Mouse (Mus musculus) left cerebral cortex, adult 2 months (tissue): ENCODE results near the gene Nol9. TPM values are rescaled to one million over a fixed set of nuclear protein-coding genes. Genes with fewer than 3 reads are reported as not detected.
A peak's percentile ranks its signal among the peaks of the same experiment; 100 is the strongest.

ENCODE experiments used
- DNase-seq, 2 experiments: peaks; one replicate each; pipeline ENCODE4 v3.0.0; 2021 to 2022; ENCODE audit warnings: low spot score in 2 of 2, mixed read lengths in 1 of 2; ENCODE audit errors: extremely low spot score in 1 of 2
- H3K27ac ChIP-seq: fragments of 200-600 bp; 2 replicates; pipeline ENCODE4 v1.8.1; 2022
- H3K4me3 ChIP-seq: fragments of 200-600 bp; 2 replicates; pipeline ENCODE4 v1.8.1; 2022
- CTCF ChIP-seq: fragments of 200-600 bp; IDR thresholded peaks from 2 replicates; pipeline ENCODE4 v1.8.1; 2022; ENCODE audit warnings: antibody characterized with exemption, mild to moderate bottlenecking, moderate library complexity
- intact Hi-C: fragments of 180-260 bp; cut with DNase I; formaldehyde crosslinking; loops from one replicate; pipeline ENCODE4 v1.15.1; 2025
- total RNA-seq, 2 experiments: library from RNA; stranded (reverse); gene quantifications; 2 replicates each; pipeline ENCODE4 v1.2.3; 2021

Nol9 gene
- total RNA-seq, 2 experiments from 2014 or later = 18.2 to 19.2 TPM

DNA sequence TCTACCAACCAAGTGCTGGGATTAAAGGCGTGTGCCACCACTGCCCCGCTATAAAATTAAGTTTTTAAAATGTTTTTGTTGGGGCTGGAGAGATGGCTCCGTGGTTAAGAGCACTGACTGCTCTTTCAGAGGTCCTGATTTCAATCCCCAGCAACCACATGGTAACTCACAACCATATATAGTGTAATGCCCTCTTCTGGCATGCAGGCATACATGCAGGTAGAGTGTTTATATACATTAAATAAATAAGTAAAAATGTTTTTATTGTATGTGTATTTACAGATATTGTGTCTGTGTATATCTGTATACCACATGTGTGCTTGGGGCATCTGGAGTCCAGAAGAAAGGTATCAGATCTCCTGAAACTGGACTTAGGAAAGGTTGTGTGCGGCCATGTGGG lies 37.8 kb upstream of the Nol9 start:
- intact Hi-C loops = no loop called here
- H3K4me3 ChIP-seq = no peak overlapping the region
- DNase-seq = no peak
- no peak; the same call in none of the 2 replicates for TF ChIP-seq CTCF
- H3K27ac ChIP-seq = no peak overlapping the region

DNA sequence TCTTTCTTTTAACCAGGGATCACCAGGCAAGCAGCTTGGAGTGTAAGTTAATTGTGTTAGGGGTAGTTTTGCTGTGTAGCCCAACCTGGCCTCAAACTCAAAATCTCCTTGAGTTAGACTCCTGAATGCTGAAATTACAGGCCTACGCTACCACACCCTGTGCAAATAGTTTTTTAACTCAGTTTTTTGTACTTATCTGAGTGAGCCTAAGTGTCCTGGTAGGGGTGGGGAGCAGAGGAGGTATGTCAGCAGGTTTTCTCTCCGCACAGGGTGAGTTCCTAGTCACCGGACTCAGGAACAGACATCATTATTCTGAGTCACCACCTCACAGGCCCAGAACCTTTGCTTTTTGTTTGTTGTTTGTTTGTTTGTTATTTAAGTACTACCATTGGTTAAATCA lies 37.1 kb upstream of the Nol9 start:
- no peak overlapping the region for H3K27ac ChIP-seq
- intact Hi-C loops = no loop called here
- H3K4me3 ChIP-seq = no peak overlapping the region
- no peak for TF ChIP-seq CTCF
- no peak for DNase-seq

DNA sequence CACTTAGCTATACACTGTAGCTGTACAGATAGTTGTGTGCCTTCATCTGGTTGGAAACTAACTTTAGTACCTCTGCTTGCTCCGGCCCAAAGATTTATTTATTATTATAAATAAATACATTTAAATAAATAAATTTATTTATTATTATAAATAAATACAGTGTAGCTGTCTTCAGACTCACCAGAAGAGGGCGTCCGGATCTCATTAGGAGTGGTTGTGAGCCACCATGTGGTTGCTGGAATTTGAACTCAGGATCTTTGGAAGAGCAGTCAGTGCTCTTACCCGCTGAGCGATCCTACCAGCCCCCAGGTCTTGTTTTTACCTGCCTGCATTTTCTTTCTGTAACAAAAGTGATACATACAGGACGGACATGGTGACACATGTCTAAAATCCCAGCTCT lies 33.0 kb upstream of the Nol9 start:
- Histone ChIP-seq H3K27ac (no peak overlapping the region), H3K4me3 (no peak overlapping the region)
- TF ChIP-seq CTCF = peak; percentile 42
- intact Hi-C loops = no loop called here
- DNase-seq = no peak

DNA sequence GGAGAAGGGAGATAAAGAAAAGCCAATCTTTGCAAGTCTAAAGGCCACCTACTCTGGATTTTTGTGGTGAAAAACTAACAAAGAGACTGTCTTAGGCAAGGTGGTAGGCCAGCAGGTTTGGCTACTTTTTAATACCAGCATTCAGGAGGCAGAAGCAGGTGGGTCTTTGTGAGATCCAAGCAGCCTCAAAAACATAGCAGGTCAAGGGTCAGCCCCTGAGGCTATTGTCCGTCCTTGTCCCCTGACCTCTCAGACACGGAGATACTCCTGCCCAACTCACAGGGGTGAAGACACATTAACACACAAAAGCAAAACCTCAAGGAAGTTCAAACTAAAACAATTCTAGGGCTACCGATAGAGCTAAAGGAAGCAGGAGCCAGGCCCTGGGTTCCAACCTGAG lies 32.3 kb upstream of the Nol9 start:
- no peak overlapping the region for H3K4me3 ChIP-seq
- TF ChIP-seq CTCF = no peak
- H3K27ac ChIP-seq = peak overlapping the region; percentile 96
- intact Hi-C loops = no loop called here
- no peak for DNase-seq

DNA sequence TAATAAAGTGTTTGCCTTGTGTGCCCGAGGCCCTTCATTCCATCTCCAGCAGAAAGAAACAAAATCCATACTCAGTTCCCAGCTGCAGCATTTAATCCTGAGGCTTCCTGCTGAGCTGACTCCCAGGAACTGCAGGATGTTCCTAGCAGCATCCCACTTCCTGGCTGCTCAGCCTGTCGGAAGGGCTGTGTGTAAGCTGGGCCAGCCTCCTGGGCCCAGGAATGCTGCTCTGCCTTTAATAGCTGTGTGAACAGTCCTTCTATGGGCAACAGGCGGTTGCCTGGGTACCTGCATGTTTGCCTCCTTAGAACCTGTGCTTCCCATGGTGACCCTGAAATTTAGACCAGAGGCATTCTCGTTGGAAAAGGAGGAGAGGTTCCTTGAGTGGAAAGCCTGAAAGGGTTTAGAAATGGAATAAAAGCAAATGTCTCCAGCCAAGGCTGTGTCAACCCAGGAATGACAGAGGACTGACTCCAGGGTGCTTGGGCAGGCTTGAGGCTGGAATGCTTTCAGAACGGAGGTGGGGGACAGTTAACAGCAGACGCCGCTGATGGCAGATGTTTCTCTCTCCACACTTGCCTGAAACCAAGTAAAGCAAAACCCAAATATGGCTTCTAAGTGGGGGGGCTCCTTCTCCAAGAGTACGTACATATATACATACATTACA lies 31.5 kb upstream of the Nol9 start:
- DNase-seq = no peak
- Histone ChIP-seq H3K4me3 (peak overlapping the region; percentile 78), H3K27ac (peak overlapping the region; percentile 96)
- intact Hi-C loops = no loop called here
- no peak for TF ChIP-seq CTCF

DNA sequence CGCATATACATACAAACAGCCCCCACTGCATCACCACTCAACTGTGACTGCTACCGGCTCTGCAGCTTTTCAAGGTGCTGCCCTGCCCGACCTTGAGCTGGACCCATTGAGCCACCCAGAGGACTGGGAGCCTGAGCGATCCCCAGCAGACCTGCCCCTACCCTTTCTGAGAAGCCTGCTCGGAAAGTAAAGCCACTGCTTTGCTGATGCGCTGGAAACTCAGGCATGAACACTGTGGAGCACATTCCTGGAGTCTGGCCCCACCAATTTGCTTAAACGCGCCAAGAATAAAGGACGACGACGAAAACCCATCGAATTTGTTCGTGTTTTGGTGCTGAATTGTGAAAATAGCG lies 31.0 kb upstream of the Nol9 start:
- Histone ChIP-seq H3K27ac (peak overlapping the region; percentile 96), H3K4me3 (peak overlapping the region; percentile 78)
- intact Hi-C loops = no loop called here
- DNase-seq = no peak
- no peak for TF ChIP-seq CTCF

DNA sequence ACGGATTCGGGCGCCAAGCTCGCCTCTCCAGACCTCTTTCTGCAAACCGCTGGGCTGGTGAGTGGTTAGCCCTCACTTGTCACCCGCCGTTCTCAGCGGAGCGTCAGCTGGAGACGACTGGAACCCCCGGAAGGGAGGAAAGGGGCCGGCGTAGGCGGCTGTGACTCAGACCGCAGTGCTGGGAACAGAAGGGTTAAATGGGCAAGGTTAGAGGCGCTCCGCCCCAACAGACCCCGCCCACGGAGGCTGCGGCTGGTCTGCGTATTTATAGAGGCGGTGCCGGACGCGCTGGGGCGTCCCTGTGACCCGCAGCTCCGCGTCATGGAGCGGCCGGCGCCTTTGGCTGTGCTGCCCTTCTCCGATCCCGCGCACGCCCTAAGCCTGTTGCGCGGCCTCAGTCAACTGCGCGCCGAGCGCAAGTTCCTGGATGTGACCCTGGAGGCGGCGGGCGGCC lies 30.5 kb upstream of the Nol9 start, which contains the start of gene Klhl21:
Gene Klhl21 (plus strand): TSS at position 182 of the 454 bp plus-strand sequence.
- peak within 1 kb of the TSS; percentile 78 for H3K4me3 ChIP-seq
- TF ChIP-seq CTCF = no peak
- H3K27ac ChIP-seq = peak within 1 kb of the TSS; percentile 96
- intact Hi-C loops = loop anchor here (1.0 kb wide), 2 partner anchors 12 to 80 kb away; partner anchors contain the start of gene Phf13
- peak; percentile 90 to 92 for DNase-seq

DNA sequence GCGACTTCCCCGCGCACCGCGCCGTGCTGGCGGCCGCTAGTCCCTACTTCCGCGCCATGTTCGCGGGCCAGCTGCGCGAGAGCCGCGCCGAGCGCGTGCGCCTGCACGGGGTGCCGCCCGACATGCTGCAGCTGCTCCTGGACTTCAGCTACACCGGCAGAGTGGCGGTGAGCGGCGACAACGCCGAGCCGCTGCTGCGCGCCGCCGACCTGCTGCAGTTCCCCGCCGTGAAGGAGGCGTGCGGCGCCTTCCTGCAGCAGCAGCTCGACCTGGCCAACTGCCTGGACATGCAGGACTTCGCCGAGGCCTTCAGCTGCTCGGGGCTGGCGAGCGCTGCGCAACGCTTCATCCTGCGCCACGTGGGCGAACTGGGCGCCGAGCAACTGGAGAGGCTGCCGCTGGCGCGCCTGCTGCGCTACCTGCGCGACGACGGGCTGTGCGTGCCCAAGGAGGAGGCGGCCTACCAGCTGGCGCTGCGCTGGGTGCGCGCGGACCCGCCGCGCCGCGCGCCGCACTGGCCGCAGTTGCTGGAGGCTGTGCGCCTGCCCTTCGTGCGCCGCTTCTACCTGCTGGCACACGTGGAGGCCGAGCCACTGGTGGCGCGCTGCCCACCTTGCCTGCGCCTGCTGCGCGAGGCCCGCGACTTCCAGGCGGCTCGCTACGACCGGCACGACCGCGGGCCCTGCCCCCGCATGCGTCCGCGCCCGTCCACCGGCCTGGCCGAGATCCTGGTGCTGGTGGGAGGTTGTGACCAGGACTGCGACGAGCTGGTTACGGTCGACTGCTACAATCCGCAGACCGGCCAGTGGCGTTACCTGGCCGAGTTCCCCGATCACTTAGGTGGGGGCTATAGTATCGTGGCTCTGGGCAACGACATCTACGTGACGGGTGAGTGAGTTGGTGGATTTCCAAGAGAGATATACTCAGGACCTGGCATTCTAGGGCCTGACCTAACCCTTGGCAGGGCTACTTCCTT lies 29.8 kb upstream of the Nol9 start:
- Histone ChIP-seq H3K4me3 (peak overlapping the region; percentile 78), H3K27ac (peak overlapping the region; percentile 96)
- peak; percentile 83 to 84 for DNase-seq
- TF ChIP-seq CTCF = no peak
- intact Hi-C loops = loop anchor here (1.0 to 2.0 kb wide), 3 partner anchors 13 to 79 kb away; partner anchors contain the start of genes Phf13 and Zbtb48

DNA sequence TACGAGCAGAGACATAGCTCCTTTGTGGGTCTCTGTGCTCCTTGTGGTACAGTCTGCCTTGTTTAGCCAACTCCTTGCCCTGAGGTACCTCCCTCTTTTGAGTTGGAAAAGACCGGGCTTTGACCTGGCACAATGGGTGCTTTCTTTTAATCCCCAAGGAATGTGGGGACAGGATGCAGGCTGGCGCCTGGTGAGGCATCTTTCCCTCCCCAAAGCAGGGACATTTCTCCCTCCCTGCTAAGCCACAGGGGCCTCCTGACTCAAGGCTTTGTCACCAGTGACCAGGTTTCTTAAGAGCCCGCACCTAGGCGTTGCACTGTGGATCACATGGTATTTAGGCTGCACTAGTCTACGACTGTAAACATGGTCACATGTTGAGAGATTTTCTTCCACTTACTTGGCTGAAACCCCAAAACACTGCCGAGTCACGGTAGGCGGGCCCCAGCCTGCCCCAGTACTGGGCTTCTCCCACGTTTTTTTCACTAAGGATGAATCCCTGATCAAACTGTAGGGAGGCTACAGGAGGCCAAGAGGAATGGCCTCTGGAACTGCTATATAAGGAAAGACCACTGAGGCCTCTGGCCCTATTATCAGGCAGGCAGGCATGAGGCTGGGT lies 28.9 kb upstream of the Nol9 start:
- intact Hi-C loops = loop anchor here (2.0 kb wide), 1 partner anchor 17 kb away; the partner anchor contains the start of gene Zbtb48
- H3K4me3 ChIP-seq = peak overlapping the region; percentile 78
- H3K27ac ChIP-seq = peak overlapping the region; percentile 96
- DNase-seq = no peak
- no peak for TF ChIP-seq CTCF

DNA sequence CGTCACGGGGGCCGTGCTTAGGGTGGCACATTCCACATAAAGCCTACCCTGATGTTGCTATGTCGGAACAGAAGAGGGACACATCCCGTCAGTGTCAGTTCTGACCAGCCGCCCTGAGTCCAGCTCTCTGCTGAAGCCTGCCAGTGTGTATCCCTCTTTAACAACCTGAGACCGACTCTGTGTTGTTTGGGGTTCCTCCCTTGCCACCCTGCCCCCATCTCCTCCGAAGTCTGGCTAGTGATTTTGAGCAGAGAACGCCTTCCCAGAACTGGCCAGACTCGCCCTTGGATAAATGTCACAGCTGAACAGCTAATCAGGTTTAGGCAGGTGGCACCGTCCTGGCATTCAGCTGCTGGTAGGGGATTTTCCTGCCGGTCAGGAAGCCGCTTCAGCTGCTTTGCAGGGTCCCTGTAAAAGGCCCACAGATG lies 28.4 kb upstream of the Nol9 start:
- Histone ChIP-seq H3K4me3 (peak overlapping the region; percentile 78), H3K27ac (peak overlapping the region; percentile 96)
- intact Hi-C loops = loop anchor here (2.0 kb wide), 1 partner anchor 16 kb away; the partner anchor contains the start of gene Zbtb48
- DNase-seq = no peak
- no peak for TF ChIP-seq CTCF

DNA sequence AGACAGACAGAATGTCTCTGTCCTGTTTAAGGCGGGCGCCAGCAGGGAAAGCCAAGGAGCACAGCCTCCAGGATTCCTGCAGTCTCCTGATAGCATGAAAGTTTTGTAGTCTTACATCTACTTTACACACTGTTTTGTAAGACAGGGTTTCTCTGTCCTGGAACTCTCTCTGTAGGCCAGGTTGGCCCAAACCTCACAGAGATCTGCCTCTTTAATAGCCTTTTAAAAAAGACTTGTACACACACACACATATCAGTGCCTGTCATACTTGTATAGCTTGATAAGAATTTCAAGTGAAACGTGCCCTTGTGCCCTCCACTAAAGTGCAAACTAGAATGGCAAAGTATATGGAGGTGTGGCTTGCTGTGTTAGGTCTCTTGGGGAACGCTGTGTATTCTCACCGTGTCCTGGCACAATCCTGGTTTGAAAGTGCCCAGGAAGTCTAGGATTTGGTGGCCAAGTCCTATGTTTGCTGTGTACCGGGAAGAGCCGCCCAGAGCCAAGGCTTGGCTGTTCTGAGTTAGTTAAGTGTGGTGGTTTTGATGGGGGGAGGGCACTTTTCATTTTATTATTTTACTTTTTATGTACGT lies 27.9 kb upstream of the Nol9 start:
- no peak for TF ChIP-seq CTCF

More for the DNA sequence above, 27.9 kb upstream of the Nol9 start:
- H3K27ac ChIP-seq = peak overlapping the region; percentile 96; the same call in 1 of the 2 replicates
- DNase-seq = no peak
- intact Hi-C loops = loop anchor here (2.0 kb wide), 1 partner anchor 16 kb away; the partner anchor contains the start of gene Zbtb48
- peak overlapping the region; percentile 78 for H3K4me3 ChIP-seq
